Mouse (Mus musculus) thymus, adult 2 months (tissue): ENCODE measurements around the gene E130308A19Rik. TPM values are rescaled to one million over a fixed set of nuclear protein-coding genes. Genes with fewer than 3 reads are reported as not detected.

ENCODE experiments used
- DNase-seq: peaks from one replicate; pipeline ENCODE4 v3.0.0; 2021
- H3K27ac ChIP-seq: fragments of 200-500 bp; 2 replicates; pipeline ENCODE4 v1.5.1; 2012; ENCODE audit warnings: low read length, control low read depth; ENCODE audit not compliant: control insufficient read depth, insufficient read depth
- H3K27me3 ChIP-seq: fragments of 200-500 bp; 2 replicates; pipeline ENCODE4 v1.6.1; 2012; ENCODE audit warnings: mild to moderate bottlenecking, low read length, moderate library complexity, mixed read lengths; ENCODE audit not compliant: control insufficient read depth, insufficient read depth
- H3K36me3 ChIP-seq: fragments of 200-500 bp; 2 replicates; pipeline ENCODE4 v1.6.1; 2012; ENCODE audit warnings: mild to moderate bottlenecking, low read length, moderate library complexity; ENCODE audit not compliant: control insufficient read depth, insufficient read depth
- H3K4me1 ChIP-seq: fragments of 200-500 bp; replicated peaks from 2 replicates; pipeline ENCODE4 v1.6.1; 2012; ENCODE audit warnings: low read length; ENCODE audit not compliant: control insufficient read depth, insufficient read depth
- H3K4me3 ChIP-seq: fragments of 200-500 bp; 2 replicates; pipeline ENCODE4 v1.5.1; 2012; ENCODE audit warnings: mild to moderate bottlenecking, low read length, control low read depth, moderate library complexity; ENCODE audit not compliant: control insufficient read depth, insufficient read depth
- CTCF ChIP-seq: fragments of 200-500 bp; IDR thresholded peaks from 2 replicates; pipeline ENCODE4 v1.5.1; 2012; ENCODE audit warnings: mild to moderate bottlenecking, control low read depth, low read length, moderate library complexity, borderline replicate concordance; ENCODE audit not compliant: control insufficient read depth, poor library complexity, insufficient read depth; ENCODE audit errors: extremely low read depth
- POLR2A ChIP-seq: fragments of 200-500 bp; IDR thresholded peaks from 2 replicates; pipeline ENCODE4 v1.6.1; 2012; ENCODE audit warnings: mild to moderate bottlenecking, low read length, control low read depth, moderate library complexity; ENCODE audit not compliant: control insufficient read depth, poor library complexity, insufficient read depth; ENCODE audit errors: extremely low read depth
- WGBS: fragments of 180-500 bp; shearing (Covaris S2); methylation state at CpG from one replicate; pipeline ENCODE4 v1.1.7; 2018; 5-methylcytosine and 5-hydroxymethylcytosine counted together
- polyA plus RNA-seq: library from polyadenylated mRNA; depleted of rRNA; stranded (reverse); fragments of >200 nt; gene quantifications from 2 replicates; pipeline ENCODE4 v1.2.3, GENCODE M21; 2012; rRNA removed

Gene E130308A19Rik
- polyA plus RNA-seq = 12.4 and 14.8 TPM in 2 replicates

DNA sequence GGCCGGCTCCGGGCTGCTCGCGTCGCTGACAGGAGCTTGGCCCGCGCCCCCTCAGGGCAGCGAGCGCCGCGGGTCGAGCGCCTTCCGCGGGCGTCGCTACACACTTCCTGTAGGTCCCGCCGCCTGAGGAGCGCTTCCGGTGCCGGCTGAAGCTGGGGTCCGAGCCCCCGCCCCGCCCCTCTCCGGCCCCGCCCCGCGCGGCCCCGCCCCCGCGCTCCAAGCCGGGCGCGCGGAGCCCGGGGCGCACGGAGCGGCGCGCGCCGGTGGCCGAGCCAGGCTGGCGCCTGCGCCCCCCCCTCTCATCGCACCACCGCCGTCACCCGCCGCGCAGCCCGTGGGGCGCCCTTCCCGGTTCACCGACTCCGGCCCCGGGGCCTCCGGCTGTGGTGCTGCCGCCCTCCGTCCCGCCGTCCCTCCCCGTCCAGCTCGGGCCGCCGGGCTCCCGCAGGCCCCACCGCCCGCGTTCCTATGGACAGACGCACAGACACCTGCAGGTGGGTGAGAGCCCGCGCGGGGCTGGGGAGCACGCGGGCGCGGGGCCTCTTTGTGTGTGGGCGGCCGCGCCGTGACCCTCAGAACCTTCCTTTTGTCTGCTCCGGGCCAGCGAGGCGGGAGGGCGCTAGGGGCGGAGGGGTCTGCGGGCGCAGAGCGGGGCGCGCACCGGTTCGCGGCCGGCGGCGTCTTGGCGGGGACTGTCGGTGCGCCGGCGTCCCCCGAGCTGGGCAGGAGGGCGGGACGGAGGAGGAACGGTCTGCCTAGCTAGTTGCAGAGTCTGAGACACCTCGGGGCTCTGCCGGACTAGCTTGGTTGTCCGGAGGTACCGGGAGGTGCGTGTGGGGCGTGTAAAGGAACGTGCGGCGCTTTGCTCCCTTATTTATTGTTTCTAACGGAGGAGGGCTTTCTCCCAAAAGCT, at the start of gene E130308A19Rik:
TSS of gene E130308A19Rik (plus strand) at position 214 of the 913 bp plus-strand sequence.
- TF ChIP-seq CTCF (peak; percentile 44; the same call in 1 of the 2 replicates), POLR2A (peak; percentile 67)
- Histone ChIP-seq H3K4me3 (peak within 1 kb of the TSS; percentile 82), H3K36me3 (no peaks in the 10 kb centered on the region), H3K27ac (0 out of 2 replicates have a peak within 1 kb of the TSS, but pooled peaks have one; percentile 1), H3K27me3 (no peaks in the 10 kb centered on the region), H3K4me1 (no peaks in the 10 kb centered on the region)
- DNase-seq = peak; percentile 80
- 1% methylated on average over 114 of the region's 120 CpGs for WGBS

DNA sequence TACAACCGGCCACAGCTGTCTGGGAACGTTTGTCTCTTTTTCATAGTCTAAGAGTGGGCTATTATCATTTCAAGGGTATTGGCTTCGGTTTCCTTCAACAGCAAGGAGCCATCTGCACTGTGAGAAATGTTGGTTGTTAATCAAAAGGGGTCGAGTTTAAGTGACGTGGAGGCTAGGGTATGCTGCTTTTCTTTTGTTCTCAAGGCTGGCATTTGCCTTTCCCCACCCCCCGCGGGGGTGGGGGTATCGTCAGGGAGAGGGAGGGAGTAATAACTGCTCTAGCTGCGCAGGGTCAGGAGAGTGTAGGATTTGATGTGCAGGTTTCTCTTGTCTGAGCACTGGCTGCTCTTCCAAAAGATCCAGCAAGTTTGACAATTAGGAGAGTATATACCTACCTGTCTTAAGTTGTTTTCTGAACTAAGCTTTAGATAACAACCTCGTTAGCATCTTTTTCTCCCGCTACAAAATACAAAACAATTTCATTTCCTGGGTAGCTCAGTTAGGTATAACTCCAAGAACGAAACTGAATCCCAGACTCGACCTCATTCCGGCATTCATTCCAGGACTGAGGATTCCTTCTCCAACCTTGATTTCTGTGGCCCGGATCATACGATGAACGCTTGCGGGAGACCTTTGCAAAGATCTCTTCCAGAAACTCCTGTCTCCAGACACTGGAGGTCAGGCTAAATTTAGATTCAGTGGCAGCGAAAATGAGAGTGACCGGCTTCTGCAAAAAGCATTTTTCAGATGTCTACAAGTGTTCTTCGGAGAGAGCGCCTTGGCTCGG, 45.3 kb upstream of the E130308A19Rik start:
- H3K4me1 ChIP-seq = 0 out of 2 replicates have a peak, but pooled peaks cover 2% of the 10 kb centered on the region
- H3K27ac ChIP-seq = peak overlapping the region; percentile 93
- H3K27me3 ChIP-seq = no peaks in the 10 kb centered on the region
- peak overlapping the region; percentile 63 for H3K4me3 ChIP-seq
- WGBS = under 1% methylated on average over 23 of the region's 23 CpGs
- DNase-seq = peak; percentile 62
- H3K36me3 ChIP-seq = no peaks in the 10 kb centered on the region
- no peak for TF ChIP-seq POLR2A
- no peak for TF ChIP-seq CTCF

- H3K4me1 ChIP-seq = peaks cover 4% of the 10 kb centered on the region; the same call in 1 of the 2 replicates
These were observed 44.5 kb upstream of the E130308A19Rik start, which contains the start of gene Hsdl2 for GRCm38 (mm10) chr4:59581314-59582185. Gene Hsdl2, plus strand, starts transcription at chr4:59581563.

DNA sequence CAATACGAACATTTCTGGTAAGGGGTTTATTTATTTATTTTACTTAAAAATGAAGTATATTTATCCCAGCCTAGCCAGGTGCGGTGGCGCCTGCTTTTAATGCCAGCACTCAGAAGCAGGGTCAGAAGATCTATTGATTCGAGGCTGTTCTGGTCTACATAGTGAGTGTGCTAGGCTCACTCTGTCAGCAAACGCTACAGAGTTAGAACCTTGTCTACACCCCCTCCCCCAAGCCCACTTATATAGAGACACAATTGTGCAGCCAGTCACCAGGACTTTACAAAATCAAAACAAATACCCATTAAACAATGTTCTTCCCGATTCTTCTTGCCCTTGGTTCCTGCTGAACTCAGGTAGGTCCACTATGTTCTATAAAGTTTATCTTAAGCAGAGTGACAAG, 43.8 kb upstream of the E130308A19Rik start:
- TF ChIP-seq CTCF (no peak), POLR2A (no peak)
- Histone ChIP-seq H3K36me3 (no peaks in the 10 kb centered on the region), H3K27me3 (no peaks in the 10 kb centered on the region), H3K4me3 (no peak overlapping the region), H3K4me1 (peaks cover 9% of the 10 kb centered on the region; the same call in 1 of the 2 replicates), H3K27ac (no peak overlapping the region)
- WGBS = 42% methylated on average over 6 of the region's 6 CpGs
- DNase-seq = no peak

More at GRCm38 (mm10) chr4:59581314-59582185, 44.5 kb upstream of the E130308A19Rik start, which contains the start of gene Hsdl2:
- peak; percentile 100 for DNase-seq
- Histone ChIP-seq H3K27ac (peak within 1 kb of the TSS; percentile 93), H3K27me3 (no peaks in the 10 kb centered on the region), H3K4me3 (peak within 1 kb of the TSS; percentile 80), H3K36me3 (no peaks in the 10 kb centered on the region)
- peak; percentile 67 for TF ChIP-seq POLR2A
- TF ChIP-seq CTCF = peak; percentile 53; the same call in 1 of the 2 replicates
- under 1% methylated on average over 61 of the region's 61 CpGs for WGBS

- Histone ChIP-seq H3K4me3 (no peak overlapping the region), H3K36me3 (no peaks in the 10 kb centered on the region), H3K27ac (no peak overlapping the region), H3K4me1 (peaks cover 15% of the 10 kb centered on the region; the same call in 1 of the 2 replicates), H3K27me3 (no peaks in the 10 kb centered on the region)
- 99% methylated on average over 5 of the region's 5 CpGs for WGBS
- TF ChIP-seq CTCF (no peak), POLR2A (no peak)
- DNase-seq = no peak
These were observed 40.9 kb upstream of the E130308A19Rik start for GRCm38 (mm10) chr4:59585097-59585496.
